Mouse (Mus musculus): ENCODE measurements at regions not wholly inside any gene's neighbourhood (a gene's known extent, or its start where the extent isn't known, plus 50 kb on each side); places are given as distances from the start of the nearest gene placed in this dataset.

DNA sequence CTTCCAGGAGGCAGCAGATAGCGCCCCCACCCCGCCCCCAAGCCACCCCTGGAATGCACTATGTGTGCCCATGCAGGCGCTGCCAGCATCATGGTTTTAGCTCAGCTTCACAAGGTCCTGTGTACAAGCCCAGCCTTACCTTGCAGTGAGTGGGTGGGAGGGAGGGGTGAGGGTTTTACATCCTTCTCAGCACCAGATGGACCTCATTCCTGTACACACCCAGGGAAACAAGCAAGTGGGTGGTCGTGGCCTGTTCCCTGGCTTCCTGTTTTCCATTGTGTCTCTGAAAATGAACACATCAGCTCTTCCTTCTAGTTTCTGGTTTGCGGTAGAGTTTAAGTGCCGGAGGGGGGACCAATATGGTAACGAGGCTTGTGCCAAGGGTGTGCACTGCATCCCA, 438.2 kb downstream of the Zfp536 start:
- no peak for DNase-seq (ENCODE audit: low spot score)
- no peak overlapping the region for H3K4me3 ChIP-seq (ENCODE audit: low read depth, low read length)
- H3K4me1 ChIP-seq (ENCODE audit: insufficient read depth, low read depth, low read length) = no peaks in the 10 kb centered on the region
- peaks cover 68% of the 10 kb centered on the region for H3K9me3 ChIP-seq (replicated peaks)
- TF ChIP-seq GATA1 (IDR thresholded peaks at IDR 0.05; ENCODE audit: borderline replicate concordance, low read length) (no peak), GATA2 (IDR thresholded peaks at IDR 0.05; ENCODE audit: borderline replicate concordance, low read depth, low read length) (no peak), TAL1 (conservative IDR thresholded peaks at IDR 0.05; ENCODE audit: low read depth, low read length) (no peak), POLR2AphosphoS5 (IDR thresholded peaks at IDR 0.05; ENCODE audit: insufficient replicate concordance, low read depth, low read length) (no peak), CTCF (IDR thresholded peaks at IDR 0.05; ENCODE audit: low read depth, low read length) (no peak)
- ATAC-seq (ENCODE audit: extremely low read depth, insufficient number of reproducible peaks, low FRiP score, poor library complexity, severe bottlenecking) = no peak
- no peaks in the 10 kb centered on the region for H3K27me3 ChIP-seq (ENCODE audit: insufficient read depth, low read length)
- no peaks in the 10 kb centered on the region for H3K36me3 ChIP-seq (replicated peaks)

DNA sequence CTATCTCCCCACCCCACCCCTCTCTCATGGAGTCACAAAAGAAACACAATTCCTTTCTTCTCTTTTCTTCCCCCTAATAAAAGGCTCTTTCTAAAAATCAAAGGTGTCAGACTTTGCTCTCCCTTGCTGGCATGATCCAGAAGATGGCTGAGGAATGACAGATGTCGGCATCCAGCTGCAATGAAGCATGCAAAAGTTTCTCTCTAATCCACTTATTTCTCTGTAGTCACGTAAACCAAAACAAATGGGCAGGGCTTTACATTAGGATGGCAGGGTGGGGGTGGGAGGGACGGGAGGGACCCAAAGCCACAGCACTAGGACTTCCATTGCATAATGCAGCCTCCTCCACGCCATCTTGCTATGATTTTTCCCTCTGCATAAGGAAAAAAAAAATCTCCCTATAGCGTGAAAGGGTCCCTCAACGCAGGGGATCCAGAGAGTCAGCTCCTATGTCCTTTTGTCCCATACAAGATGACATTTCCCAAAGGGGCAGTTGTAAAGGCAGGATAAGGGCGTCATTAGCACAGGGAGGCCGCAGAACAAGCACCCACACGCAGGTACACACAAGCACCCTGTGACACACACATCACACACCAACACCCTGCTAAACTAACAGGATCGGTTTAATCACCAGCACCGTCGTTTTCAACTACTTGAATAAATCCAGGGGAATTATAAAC, 437.1 kb downstream of the Zfp536 start:
- DNase-seq (ENCODE audit: low spot score) (no peak), ATAC-seq (ENCODE audit: extremely low read depth, insufficient number of reproducible peaks, low FRiP score, poor library complexity, severe bottlenecking) (no peak)
- no peak overlapping the region for H3K4me3 ChIP-seq (ENCODE audit: low read depth, low read length)
- peaks cover 71% of the 10 kb centered on the region for H3K9me3 ChIP-seq (replicated peaks)
- TF ChIP-seq TAL1 (conservative IDR thresholded peaks at IDR 0.05; ENCODE audit: low read depth, low read length) = no peak
- TF ChIP-seq GATA1 (IDR thresholded peaks at IDR 0.05; ENCODE audit: borderline replicate concordance, low read length) = no peak
- no peak for TF ChIP-seq GATA2 (IDR thresholded peaks at IDR 0.05; ENCODE audit: borderline replicate concordance, low read depth, low read length)
- TF ChIP-seq CTCF (IDR thresholded peaks at IDR 0.05; ENCODE audit: low read depth, low read length) = no peak
- no peak for TF ChIP-seq POLR2AphosphoS5 (IDR thresholded peaks at IDR 0.05; ENCODE audit: insufficient replicate concordance, low read depth, low read length)
- no peaks in the 10 kb centered on the region for H3K36me3 ChIP-seq (replicated peaks)
- no peaks in the 10 kb centered on the region for H3K4me1 ChIP-seq (ENCODE audit: insufficient read depth, low read depth, low read length)
- no peaks in the 10 kb centered on the region for H3K27me3 ChIP-seq (ENCODE audit: insufficient read depth, low read length)

DNA sequence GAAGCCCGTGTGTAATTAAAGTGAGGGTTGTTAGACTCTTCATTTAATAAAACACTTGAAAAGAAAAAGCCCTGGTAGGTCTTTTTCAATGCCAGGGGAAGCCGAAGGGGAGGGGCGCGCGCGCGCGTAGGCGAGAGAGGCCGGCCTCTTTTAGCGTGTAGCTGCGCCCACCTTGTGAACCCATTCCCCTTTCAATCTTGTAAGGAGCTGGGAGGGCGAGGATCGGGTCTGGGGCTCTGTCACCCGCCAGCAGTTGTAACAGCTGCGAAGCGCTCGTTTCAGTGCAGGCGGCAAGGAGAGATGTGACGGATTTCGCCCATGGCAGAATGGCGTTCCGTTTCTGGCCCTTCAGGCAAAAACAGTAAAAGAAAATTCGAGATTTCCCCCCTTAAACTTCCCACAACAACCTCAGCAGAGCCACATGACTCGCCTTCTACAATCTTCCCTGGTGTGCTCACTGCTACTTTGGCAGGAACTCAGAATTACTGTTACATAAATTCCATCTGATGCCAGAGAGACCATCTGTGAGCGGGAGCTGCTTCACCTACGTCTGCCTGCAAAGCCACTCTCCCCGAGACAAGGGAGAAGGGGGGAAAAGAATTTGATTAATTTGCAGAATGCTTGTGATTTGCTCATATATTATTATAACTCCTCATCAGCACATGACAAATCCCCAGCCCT, 436.4 kb downstream of the Zfp536 start:
- no peaks in the 10 kb centered on the region for H3K36me3 ChIP-seq (replicated peaks)
- DNase-seq (ENCODE audit: low spot score) (no peak), ATAC-seq (ENCODE audit: extremely low read depth, insufficient number of reproducible peaks, low FRiP score, poor library complexity, severe bottlenecking) (no peak)
- TF ChIP-seq GATA1 (IDR thresholded peaks at IDR 0.05; ENCODE audit: borderline replicate concordance, low read length) = no peak
- TF ChIP-seq GATA2 (IDR thresholded peaks at IDR 0.05; ENCODE audit: borderline replicate concordance, low read depth, low read length) = no peak
- TF ChIP-seq POLR2AphosphoS5 (IDR thresholded peaks at IDR 0.05; ENCODE audit: insufficient replicate concordance, low read depth, low read length) = no peak
- TF ChIP-seq CTCF (IDR thresholded peaks at IDR 0.05; ENCODE audit: low read depth, low read length) = no peak
- TF ChIP-seq TAL1 (conservative IDR thresholded peaks at IDR 0.05; ENCODE audit: low read depth, low read length) = no peak
- no peak overlapping the region for H3K4me3 ChIP-seq (ENCODE audit: low read depth, low read length)
- H3K27me3 ChIP-seq (ENCODE audit: insufficient read depth, low read length) = no peaks in the 10 kb centered on the region
- peaks cover 70% of the 10 kb centered on the region for H3K9me3 ChIP-seq (replicated peaks)
- no peaks in the 10 kb centered on the region for H3K4me1 ChIP-seq (ENCODE audit: insufficient read depth, low read depth, low read length)

DNA sequence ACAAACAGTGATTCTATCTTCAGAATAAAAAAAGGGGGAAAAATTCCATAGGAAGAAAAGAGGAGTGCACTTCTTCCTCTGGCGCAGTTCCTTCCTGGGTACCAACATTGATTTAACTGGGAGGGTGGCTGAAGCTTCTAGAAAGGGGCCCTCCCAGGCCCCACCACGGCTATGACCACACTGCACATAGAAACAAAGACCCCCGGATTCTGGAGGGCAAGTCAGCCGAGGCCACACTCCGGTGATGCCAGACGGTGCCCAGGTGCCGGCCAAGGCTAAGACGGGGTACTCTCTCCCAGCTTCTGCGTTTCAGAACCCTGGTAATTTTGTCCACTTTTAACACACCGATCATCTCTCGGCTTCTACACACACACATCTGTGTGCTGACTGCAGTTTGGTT, 435.8 kb downstream of the Zfp536 start:
- DNase-seq (ENCODE audit: low spot score) (no peak), ATAC-seq (ENCODE audit: extremely low read depth, insufficient number of reproducible peaks, low FRiP score, poor library complexity, severe bottlenecking) (no peak)
- TF ChIP-seq POLR2AphosphoS5 (IDR thresholded peaks at IDR 0.05; ENCODE audit: insufficient replicate concordance, low read depth, low read length) (no peak), TAL1 (conservative IDR thresholded peaks at IDR 0.05; ENCODE audit: low read depth, low read length) (no peak), GATA1 (IDR thresholded peaks at IDR 0.05; ENCODE audit: borderline replicate concordance, low read length) (no peak), GATA2 (IDR thresholded peaks at IDR 0.05; ENCODE audit: borderline replicate concordance, low read depth, low read length) (no peak), CTCF (IDR thresholded peaks at IDR 0.05; ENCODE audit: low read depth, low read length) (no peak)
- H3K27me3 ChIP-seq (ENCODE audit: insufficient read depth, low read length) = no peaks in the 10 kb centered on the region
- H3K36me3 ChIP-seq (replicated peaks) = no peaks in the 10 kb centered on the region
- no peak overlapping the region for H3K4me3 ChIP-seq (ENCODE audit: low read depth, low read length)
- H3K9me3 ChIP-seq (replicated peaks) = peaks cover 67% of the 10 kb centered on the region
- no peaks in the 10 kb centered on the region for H3K4me1 ChIP-seq (ENCODE audit: insufficient read depth, low read depth, low read length)

DNA sequence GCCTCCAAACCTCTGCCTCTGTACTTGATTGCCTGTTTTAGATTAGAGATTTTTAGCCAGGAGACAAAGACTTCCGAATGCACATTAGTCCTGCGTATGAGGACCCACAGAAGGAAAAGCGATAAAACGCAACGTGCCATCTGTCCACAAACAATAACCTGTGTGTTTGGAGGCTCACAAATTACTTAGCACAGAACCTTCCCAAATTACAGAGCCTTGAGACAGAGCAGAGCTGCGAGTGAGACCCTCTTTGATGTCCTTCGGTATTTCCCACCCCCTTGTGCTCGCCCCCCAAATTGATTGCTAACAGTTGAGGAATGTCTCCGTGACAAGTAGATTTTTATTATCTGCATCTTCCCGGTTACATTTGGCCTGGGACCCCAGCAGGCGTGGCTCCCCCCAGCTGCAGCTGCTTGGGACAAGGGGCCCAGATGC, 435.4 kb downstream of the Zfp536 start:
- H3K36me3 ChIP-seq (replicated peaks) = no peaks in the 10 kb centered on the region
- no peaks in the 10 kb centered on the region for H3K27me3 ChIP-seq (ENCODE audit: insufficient read depth, low read length)
- H3K9me3 ChIP-seq (replicated peaks) = peaks cover 70% of the 10 kb centered on the region
- DNase-seq (ENCODE audit: low spot score) (no peak), ATAC-seq (ENCODE audit: extremely low read depth, insufficient number of reproducible peaks, low FRiP score, poor library complexity, severe bottlenecking) (no peak)
- TF ChIP-seq GATA2 (IDR thresholded peaks at IDR 0.05; ENCODE audit: borderline replicate concordance, low read depth, low read length) = no peak
- no peak for TF ChIP-seq GATA1 (IDR thresholded peaks at IDR 0.05; ENCODE audit: borderline replicate concordance, low read length)
- no peak for TF ChIP-seq POLR2AphosphoS5 (IDR thresholded peaks at IDR 0.05; ENCODE audit: insufficient replicate concordance, low read depth, low read length)
- no peak for TF ChIP-seq TAL1 (conservative IDR thresholded peaks at IDR 0.05; ENCODE audit: low read depth, low read length)
- no peak for TF ChIP-seq CTCF (IDR thresholded peaks at IDR 0.05; ENCODE audit: low read depth, low read length)
- no peak overlapping the region for H3K4me3 ChIP-seq (ENCODE audit: low read depth, low read length)
- H3K4me1 ChIP-seq (ENCODE audit: insufficient read depth, low read depth, low read length) = no peaks in the 10 kb centered on the region

DNA sequence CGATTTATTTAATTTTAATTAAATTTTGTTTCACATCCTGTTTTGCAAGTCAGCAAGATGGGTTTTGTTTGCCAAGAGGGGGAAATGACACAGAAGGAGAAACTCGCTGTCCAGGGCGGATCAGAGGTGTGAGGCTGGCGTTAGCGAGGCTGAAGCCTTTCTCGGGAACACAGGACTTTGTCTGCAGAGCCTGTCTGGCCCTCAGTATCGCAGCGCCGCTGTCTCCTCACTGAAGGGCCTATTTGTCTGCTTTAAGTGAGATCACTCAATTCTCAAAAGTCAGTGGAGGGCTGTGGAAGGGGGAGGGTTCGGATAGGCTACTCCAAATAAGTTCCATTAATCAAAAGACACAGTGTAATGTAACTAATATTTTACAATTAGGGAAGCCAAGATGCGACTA, 430.8 kb downstream of the Zfp536 start:
- Histone ChIP-seq H3K27me3 (ENCODE audit: insufficient read depth, low read length) (no peaks in the 10 kb centered on the region), H3K4me3 (ENCODE audit: low read depth, low read length) (no peak overlapping the region), H3K9me3 (replicated peaks) (peaks cover 65% of the 10 kb centered on the region), H3K36me3 (replicated peaks) (no peaks in the 10 kb centered on the region), H3K4me1 (ENCODE audit: insufficient read depth, low read depth, low read length) (no peaks in the 10 kb centered on the region)
- no peak for TF ChIP-seq TAL1 (conservative IDR thresholded peaks at IDR 0.05; ENCODE audit: low read depth, low read length)
- TF ChIP-seq POLR2AphosphoS5 (IDR thresholded peaks at IDR 0.05; ENCODE audit: insufficient replicate concordance, low read depth, low read length) = no peak
- TF ChIP-seq GATA2 (IDR thresholded peaks at IDR 0.05; ENCODE audit: borderline replicate concordance, low read depth, low read length) = no peak
- no peak for TF ChIP-seq CTCF (IDR thresholded peaks at IDR 0.05; ENCODE audit: low read depth, low read length)
- no peak for TF ChIP-seq GATA1 (IDR thresholded peaks at IDR 0.05; ENCODE audit: borderline replicate concordance, low read length)
- ATAC-seq (ENCODE audit: extremely low read depth, insufficient number of reproducible peaks, low FRiP score, poor library complexity, severe bottlenecking) (no peak), DNase-seq (ENCODE audit: low spot score) (no peak)
